Mouse (Mus musculus): ENCODE results near the gene Nvl.

The Nvl gene

DNA sequence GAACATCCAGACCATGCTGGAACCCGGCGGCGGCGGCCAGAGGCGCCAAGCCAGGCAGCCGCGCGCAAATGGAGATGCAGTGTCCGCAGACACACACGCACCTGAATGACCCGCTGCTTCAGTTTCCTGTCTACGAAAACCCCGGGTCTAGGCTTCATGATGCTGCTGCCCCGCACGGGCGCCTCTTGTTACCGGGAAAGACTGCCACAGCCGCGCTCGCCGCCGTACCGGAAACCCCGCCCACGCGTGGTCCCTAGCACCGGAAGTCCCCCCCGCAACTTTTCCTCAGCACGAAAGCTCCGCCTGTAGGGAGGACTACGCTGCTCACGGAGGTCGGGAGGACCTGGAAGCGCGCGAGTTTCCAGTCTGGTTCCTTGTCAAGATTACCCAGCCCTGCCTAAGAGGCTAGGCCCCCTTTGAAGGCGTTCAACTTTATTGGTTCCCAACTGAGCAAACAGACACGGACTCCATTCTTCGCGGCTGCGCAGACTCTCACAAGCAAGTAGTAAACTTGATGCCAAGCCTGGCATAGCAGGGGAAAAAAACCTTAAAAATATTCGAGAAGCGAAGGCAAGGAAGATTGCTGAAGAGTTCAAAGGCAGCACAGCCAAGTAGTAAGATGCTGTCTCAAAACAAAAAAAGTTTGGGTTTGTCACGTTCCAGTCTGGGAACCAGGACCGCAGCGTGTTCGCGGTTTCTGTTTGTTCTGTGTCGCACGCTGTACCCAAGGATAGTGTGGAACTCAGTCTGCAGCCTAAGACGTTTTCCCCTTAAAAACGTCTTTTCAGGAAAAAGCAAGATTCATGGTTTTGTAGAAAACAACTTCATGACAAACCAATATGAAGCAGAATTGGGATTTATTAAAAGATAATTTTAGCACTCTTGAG lies at the start of gene Nvl, which contains the start of gene Cnih4:
TSS of gene Nvl (minus strand) at position 255 of the 887 bp plus-strand sequence.
TSS of gene Cnih4 (plus strand) at position 744 of the 887 bp plus-strand sequence.
- peak; percentile 91 for DNase-seq

DNA sequence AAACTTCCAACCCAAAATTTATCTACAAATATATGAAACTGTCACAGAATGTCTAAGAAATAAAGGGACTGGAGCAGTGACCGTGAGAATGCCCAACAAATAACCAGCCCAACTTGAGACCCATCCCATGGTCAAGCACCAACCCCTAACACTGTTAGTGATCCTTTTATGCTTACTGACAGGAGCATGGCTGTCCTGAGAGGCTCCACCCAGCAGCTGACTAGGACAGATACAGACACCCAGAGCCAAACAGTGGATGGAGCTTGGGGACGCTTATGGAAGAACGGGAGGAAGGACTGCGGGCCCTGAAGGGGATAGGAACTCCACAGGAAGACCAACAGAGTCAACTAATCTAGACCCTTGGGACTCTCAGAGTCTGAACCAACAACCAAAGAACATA lies 44.9 kb upstream of the Nvl start:
- DNase-seq = no peak

DNA sequence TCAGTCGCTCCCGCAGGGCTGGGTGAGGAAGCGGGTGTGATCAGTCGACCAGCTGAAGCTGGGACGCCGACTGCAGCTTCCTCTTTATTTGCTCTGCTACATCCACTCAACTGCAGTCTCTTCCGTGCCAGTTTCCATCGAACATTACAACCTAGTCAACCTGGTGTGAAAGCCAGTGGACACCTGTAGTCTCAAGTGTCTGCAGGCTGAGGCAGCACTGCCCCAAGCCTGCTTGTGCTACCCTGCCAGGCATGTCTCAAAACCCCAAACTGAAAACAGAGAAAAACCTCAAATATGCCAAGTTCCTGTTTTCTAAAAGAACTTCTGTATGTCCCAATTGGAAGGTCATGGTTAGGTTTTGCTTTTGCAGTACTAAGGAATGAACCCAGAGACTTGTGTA lies 26.2 kb upstream of the Nvl start:
- DNase-seq = no peak

DNA sequence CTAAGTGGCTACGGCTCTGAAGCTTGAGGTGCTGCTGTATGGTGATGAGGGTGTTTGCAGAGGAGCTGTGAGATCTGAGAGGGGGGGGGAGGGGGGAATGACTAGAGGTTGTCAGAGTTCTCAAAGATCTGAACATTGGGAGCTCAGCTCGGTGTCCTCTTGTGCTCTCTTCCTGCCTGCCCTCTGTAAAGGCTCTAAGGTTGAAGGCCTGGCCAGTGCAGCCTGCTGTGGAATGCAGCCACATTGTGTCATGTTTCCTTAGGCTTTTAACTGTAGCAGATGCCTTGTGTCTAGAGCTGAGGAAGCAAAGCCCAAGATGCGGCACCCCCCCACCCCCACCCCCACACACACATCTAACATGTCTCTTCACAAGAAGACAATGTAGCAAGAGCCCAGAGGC lies 24.4 kb upstream of the Nvl start:
- no peak for DNase-seq

DNA sequence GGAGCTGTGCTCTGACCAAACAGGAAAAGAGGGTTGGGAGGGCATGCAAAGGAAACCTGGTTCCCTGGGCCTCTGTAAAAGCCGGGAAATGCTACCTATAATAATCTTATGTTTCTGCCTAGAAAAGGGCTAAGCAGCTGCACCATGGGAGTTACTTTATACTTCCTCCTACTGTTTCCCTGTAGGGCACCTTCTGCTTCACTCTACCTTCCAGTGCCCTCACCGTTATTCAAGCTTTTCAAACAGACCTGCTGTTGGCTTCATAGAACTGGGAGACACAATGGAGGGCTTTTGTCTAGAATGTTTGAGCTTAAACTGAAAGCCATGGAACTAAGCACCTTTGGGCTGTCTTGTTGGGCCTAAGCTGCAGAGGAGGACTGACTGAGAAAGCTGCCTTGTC lies 23.8 kb upstream of the Nvl start:
- no peak for DNase-seq

DNA sequence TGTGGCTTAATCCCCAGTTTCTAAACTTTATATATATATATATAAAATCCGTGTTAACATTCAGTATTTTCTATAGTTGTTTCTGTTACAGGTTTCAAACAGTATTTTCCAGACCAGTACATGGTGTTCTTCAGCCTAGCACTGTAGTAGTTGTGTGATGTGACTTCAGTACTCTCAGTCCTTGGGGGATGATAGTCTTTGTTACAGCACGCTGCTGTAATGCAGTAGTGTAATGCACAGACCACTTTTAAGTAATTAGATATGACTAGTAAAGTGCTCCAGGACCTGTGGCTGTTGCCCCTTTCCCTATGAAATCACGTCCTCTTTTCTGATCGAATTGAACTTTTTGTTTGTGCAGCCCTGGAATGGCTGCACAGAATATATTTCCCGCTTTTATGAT lies 7.5 kb upstream of the Nvl start:
- DNase-seq = no peak

DNA sequence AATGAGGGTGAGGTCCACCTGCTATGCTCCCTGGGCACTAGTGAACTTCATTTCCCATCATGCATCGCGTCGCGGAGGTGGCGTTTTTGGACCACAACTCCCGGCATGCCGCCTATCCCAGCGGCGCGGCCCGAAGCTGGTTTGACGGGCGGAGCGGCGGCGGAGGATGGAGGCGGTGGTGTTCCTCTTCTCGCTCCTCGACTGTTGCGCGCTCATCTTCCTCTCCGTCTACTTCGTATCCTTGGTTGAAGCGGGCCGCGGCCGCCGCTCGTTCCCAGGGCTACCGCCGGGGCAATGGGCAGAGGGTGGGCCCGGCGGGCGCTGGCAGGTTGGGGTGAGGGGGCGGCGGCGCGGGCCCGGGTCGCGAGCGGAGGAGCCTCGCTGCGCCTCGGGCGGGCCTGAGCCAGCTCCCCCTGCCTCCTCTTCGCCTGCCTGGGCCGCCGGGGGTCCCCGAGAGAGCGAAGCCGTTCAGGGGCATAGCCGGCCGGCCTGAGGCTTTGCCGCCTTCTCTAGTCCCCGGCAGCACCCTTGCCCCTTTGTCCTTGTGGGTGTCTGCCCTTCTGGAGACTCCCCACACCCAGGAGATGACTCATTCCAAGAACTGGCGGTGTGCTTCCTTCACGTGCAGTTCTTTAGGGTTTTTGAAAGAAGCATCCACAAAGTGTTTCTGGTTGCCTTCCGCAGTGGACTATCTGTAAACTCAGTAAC lies 7.0 kb upstream of the Nvl start:
- peak; percentile 89 for DNase-seq

DNA sequence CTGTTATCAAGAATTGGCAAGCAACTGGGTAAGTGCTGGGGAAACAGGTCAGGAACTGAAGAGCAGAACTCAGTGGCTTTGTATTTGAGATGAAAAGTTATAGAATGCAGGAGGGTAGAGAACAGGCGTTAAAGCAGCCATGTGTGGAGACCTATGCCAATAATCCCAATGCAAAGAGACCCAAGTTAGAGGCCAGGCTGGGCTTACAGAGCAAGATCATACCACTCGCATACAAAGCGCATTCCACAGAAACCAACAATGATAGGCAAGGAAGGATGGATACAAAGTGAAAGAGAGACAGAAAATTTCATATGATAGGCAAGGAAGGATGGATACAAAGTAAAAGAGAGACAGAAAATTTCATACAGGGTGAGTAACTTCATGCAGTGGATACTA lies 6.4 kb upstream of the Nvl start:
- DNase-seq = no peak

DNA sequence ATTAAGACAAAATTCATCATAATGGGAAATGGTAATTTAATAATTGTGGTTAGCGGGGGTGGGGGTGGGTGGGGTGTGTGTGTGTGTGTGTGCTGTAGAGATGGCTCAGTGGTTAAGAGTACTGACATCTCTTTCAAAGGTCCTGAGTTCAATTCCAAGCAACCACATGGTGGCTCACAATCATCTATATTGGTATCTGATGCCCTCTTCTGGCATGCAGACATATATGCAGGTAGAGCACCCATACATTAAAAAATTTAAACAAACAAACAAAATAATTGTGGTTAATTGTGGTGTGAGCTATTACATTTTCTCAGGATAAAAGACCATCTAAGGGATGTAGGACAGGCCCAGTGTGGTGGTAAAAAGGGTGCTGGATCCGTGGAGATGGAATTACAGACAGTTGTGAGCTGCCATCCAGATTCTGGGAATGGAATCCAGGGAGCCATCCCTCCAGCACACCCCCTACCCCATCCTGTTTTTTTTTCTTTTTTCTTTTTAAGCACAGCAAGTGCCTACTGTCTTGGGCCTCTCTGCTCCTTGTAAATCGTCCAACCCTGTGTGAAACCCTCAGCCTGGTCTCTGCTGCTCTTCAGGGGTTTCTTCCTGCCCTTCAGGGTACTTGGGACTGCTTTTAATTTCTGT lies 5.5 kb upstream of the Nvl start:
- DNase-seq = no peak

DNA sequence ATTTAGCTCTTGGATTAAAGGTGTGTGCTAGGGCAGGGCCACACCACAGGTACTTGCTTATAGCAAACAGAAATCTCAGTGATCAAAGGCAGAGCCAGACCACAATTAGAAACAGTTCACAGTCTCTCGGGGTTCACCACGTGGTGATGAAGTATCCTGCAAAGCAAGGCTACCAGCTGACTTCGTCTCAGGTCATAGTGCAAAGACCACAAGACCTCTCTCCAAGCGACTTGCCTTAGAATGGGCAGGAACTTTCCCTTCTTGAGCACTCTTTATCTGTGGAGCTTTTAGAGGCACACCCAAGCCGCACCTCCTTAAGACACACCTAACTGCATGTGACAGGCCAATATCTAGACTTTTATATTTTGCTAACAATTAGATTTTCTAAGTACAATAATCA lies 4.5 kb upstream of the Nvl start:
- DNase-seq = no peak

DNA sequence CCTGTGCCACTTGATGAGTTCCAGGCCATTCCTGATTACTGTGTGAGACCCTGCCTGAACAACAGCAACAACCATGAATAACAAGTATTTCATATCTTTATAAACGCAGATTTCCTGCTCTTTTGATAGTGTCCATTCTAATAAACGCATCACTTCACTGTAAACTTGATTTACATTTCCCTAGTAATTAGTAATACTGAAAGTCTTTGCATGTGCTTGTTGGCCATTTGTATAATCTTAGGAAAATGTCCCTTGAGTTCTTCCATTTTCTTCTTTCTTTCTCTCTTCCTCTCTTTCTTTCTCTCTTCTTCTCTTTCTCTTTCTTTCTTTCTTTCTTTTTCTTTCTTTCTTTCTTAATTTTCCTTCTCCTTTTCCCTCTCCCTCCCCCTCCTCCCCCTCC lies 2.2 kb upstream of the Nvl start:
- no peak for DNase-seq

DNA sequence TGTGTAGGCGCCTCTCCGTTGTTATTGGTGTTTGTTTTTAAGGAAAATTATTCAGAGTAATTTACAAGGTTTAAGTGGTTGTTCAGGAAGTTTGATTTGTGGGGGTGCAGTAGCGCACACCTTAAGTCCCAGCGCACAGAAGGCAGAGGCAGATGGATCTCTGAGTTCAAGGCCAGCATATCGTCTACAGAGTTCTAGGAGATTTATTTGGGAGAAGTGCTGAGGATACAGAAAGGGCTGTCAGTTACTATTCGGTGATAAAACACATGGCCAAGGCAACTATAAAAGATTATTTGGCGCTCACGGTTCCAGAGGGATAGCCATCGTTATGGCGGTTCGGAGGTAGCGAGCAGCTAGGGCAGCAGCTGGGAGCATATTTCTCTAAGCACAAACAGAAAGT lies 962 bp upstream of the Nvl start:
- DNase-seq = no peak

DNA sequence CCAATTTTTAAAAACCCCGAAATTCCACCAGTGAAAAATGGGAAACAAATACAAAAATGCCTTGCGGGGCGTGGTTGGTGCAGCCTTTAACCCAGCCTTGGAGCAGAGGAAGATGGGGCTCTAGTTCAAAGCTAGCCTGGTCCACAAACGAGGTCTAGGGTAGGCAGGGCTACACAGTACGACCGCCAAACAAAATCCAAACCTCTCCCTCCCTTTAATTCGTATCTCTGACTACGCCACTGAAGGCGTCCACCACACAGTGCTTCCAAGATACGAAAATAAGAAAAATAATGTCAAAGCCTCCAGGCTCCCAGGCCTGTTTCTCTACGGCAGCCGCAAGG lies 425 bp downstream of the Nvl start:
- DNase-seq = no peak

DNA sequence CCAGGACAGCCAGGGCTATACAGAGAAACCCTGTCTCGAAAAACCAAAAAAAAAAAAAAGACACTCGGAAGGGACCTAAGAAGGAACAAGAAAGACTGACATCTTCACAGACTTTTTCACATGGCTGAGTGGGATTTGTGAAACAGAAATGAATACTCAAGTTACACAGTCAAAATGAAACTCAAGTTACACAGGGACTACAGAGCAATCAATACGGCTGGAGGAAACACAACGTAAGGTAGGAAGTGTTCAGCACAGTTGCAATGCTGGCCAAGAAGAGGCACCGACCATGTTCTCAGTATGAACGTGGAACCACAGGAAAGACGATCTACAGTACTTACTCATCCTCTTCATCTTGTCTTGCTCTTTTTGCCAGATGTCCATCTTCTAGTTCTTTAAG lies 5.3 kb downstream of the Nvl start:
- DNase-seq = no peak

DNA sequence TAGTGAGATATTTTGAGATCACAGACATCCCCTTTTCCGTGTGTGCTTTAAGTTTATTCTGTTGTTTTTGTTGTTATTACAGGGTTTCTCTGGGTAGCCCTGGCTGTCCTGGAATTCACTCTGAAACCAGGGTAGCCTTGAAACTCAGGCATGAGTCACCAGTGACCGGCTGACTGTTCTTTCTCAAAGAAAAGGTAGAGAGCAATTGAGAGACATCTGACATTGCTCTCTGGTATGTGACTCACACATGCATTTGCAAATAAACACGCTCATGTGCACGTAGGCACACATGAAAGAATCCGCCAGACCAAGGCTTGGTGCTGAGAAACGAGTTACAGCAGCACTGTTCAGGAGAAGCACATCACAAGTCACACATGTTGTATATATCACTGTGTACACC lies 12.1 kb downstream of the Nvl start:
- DNase-seq = no peak

DNA sequence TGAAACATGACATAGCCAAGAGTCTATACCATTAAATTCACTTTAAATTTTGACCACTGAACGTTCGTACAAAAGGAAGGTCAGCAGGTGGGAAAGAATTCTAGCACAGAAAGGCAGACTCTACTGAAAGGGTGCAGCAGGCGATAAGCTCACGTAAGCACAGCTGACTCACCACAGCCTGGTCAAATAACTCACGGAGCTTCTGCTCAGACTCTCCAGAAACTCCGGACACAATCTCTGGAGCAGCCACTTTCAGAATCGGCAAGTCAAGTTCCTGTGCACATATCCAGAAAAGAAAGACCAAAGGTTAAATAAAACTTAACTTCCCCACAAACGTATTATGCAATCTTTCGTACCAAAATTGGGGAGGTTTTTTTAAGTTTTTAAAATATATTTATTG lies 17.2 kb downstream of the Nvl start:
- no peak for DNase-seq

DNA sequence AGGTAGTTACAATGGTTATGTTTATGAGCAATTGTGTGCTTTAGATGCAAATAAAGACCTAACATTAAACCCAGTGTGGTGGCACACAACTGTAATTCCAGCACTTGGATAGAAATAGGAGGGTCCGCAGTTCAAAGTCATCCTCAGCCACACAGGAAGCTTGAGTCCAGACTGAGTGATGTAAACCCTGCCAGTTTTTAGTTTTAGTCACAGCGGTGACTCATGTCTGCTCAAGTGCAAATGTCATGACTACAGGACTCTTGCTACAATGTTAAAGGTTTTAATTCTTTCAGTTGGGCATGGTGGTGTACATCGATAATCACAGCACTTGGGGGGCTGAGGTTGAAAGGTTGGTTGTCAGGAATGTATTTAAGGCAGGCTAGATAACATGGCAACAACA lies 18.1 kb downstream of the Nvl start:
- no peak for DNase-seq

DNA sequence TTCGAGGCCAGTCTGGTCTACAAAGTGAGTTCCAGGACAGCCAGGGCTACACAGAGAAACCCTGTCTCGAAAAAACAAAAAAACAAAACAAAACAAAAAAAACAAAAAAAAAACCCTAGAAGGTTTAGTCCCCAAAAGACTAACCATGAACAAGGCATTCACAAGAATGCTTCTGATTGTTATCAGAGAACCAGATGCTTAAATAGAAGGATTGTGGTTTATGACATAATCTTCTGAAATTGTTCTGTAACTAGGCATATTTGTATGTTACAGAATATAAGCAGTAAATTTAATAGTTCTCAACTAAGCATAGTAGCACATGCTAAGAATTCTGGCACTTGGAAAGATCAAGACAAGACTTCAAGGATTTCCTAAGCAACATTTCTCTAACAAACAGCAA lies 19.9 kb downstream of the Nvl start:
- no peak for DNase-seq

DNA sequence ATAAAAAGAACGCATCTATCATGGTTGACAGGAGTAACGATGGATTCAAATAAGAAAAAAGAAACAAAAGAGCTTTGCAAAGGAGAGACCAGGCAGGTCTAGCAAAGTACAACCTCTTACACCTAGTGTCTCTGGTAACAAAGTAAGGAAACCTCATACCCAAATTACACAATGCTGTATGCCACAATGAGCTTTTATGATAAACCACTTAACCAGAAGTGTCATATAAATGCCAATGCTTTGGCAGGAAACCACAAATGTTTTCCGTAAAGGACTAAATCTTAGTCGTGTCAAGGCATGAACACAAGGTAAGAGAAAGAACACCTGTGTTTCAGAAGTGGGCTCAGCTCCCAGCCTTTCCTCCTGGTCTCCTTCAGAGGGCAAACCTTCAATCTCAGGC lies 26.9 kb downstream of the Nvl start:
- no peak for DNase-seq

DNA sequence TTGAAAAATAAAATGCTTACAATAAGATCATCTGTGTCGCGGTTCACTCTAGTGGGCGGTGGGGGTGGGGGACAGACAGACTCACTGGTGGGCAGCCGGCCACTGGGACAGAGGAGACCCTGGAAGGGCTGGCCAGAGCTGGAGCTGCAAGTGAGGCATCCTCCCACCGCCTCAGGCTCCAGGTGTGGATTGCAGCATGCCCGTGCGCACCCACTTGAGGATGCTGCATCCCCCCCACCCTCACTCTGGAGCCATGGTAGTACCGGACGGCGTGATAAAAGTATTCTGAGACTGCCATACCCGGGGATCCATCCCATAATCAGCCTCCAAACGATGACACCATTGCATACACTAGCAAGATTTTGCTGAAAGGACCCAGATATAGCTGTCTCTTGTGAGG lies 54.0 kb downstream of the Nvl start:
- DNase-seq = no peak

DNA sequence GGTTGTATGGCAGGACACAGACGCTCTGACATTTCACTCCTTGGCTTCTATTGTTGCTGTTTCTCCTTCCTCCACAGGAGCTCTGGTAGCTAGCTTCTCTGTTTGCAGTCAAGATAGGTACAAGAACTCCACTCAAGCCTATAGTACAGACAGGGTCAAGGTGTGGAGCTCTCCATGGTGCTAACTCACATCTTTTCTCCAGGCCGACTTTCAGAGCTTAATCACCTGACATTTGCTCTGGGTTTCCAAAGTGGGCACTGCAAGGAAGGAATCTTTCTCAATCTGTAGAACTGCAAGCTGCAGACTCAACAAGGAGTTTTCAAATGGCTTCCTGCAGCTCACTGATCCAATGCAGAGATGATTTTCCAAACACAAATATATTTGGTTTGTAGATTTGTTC lies 60.0 kb downstream of the Nvl start:
- DNase-seq = no peak

DNA sequence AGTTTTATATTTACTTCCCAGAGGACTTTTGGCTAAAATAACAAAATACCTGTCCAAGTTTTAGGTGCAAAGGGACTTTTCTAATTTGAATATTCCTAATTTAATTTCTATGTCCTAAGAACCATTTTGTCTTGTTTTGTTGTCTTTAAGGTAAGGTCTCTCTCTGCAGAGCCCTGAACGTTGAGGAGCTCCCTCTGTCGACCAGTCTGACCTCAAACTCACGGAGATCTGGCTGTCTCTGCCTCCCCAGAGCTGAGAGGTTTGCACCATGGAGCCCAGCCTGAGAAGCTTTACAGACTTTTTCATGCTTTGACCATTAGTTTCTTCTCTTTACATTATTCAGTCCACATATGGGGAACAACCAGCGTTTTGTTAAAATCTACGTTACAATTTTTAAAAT lies 70.9 kb downstream of the Nvl start:
- no peak for DNase-seq

DNA sequence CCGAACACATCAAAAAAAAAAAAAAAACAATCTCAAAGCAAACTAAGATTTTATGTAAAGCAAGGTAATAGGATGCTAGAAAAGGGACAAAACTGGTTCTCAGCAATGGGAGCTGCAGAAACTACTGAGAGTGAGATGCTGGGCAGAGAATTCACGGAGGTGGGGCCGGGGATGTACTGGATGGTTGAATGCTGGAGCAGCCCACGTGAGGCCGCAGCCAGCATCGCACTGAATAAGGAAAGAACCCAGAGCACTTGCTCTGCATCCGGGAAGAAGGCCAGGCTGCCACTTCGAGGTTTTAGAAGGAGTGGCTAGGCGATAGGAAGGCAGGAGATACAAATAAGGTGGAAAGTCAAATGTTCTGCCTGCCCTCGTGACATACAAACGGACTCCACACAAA lies 74.3 kb downstream of the Nvl start:
- DNase-seq = no peak

DNA sequence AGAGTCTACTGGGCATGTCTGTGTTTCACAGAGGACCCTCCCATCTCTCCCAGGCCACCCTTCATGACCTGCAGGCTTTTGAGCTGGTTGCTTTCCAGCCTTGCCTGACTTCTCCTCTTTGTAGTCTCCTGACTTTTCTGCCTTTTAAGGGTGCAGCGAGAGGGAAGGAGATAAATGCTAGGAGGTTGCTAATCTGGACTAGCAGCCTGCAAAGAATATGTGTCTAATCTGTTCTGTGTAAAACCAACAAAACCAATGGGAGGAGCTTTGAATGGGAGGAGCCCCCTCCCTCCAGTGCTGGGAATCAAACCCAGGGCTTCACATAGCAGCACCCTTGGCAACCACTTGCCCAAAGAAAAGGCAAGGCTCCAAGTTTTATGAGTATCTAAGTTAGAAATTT lies 75.7 kb downstream of the Nvl start:
- DNase-seq = no peak

Data from cerebellum, adult 11-12 months (tissue).